Mouse (Mus musculus) ovary, adult 10 weeks (tissue): ENCODE measurements around the gene Gpat3. TPM values are rescaled to one million over a fixed set of nuclear protein-coding genes. Genes with fewer than 3 reads are reported as not detected.

Experiments used
- polyA plus RNA-seq: library from polyadenylated mRNA; stranded (reverse); fragments of 350-450 nt; fragmentation: Illumina TruSeq; extraction: RNeasy Lipid Tissue Mini Kit (QIAGEN cat#74804); gene quantifications from one replicate; pipeline ENCODE4 v1.2.3, GENCODE M21; 2014

Gene Gpat3
- 4.6 TPM for polyA plus RNA-seq

DNA sequence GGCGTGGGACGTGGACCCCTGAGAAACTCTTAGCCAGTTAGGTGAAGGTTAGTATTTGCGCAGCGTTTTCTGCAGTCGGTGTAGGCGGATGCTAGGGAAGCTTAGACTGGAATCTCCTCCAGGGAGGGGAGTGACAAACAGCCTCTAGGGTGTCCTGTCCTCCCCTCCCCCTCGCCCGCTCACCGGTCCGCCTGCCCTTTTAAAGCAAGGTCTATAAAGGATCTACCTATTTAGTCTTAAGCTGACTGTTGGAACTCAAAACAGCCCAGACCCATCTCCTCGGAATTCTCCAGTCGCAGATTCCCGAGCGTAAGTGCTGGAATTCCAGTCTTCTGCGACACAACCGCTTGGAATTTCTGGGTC is at the start of gene Gpat3:
Gene Gpat3 (plus strand): TSS at position 229 of the 363 bp plus-strand sequence.

GRCm38 (mm10) chr5:100798165-100798860 is 47.2 kb upstream of the Gpat3 start, which contains the start of the genes Helq and Mrps18c:
Gene Helq, minus strand, starts transcription at chr5:100798598.
Gene Mrps18c, plus strand, starts transcription at chr5:100798627.

DNA sequence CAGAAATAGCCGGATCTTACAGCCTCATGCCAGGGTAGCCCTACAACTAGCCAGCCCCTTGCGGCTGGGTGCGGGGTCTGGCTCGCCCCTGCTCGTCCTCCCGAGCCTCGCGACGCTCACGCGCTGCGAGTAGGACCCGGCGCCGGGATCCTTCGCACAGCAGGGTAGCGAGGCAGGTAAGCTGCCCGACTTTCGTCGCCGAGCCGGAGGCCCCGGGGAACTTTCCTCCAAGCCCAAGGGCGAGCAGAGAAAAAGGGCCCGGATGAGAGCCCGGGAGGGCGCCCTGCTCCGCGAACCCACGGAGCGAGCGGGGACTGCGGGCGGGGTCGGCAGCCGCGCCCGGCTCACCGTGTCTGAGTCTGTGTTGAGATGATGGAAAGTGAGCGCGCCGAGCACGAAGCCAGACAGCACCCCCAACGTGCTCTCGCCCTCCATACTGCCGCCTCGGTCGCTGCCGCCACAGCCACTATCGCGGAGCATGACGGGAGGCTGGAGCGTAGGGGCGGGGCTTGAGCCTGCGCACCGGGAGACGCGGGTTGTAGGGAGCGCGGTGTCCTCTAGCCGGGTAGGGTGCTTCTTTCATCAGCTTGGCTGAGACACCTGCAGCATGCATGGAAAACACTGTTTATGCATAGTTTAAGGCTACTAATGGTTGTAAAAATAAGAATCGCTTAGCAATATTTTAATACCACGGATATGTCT is 24.9 kb upstream of the Gpat3 start, which contains the start of gene Abraxas1:
Gene Abraxas1 (minus strand): TSS at position 483 of the 702 bp plus-strand sequence.

Other genes with a start within 250 kb of the Gpat3 start
- gene Coq2, start 170.6 kb upstream of the Gpat3 start, polyA plus RNA-seq = 11.1 TPM
- 3.1 TPM for gene Hpse, start 126.0 kb upstream of the Gpat3 start, polyA plus RNA-seq
- 11.1 TPM for gene Helq, start 47.1 kb upstream of the Gpat3 start, polyA plus RNA-seq
- gene Mrps18c, start 47.1 kb upstream of the Gpat3 start, polyA plus RNA-seq = 217 TPM
- gene Abraxas1, start 24.7 kb upstream of the Gpat3 start, polyA plus RNA-seq = 48.4 TPM